Mouse (Mus musculus) adrenal gland, postnatal 4 days (tissue): ENCODE results near the gene Vmn1r78. TPM values are rescaled to one million over a fixed set of nuclear protein-coding genes. Genes with fewer than 3 reads are reported as not detected.
"Not testable (repeated sequence)": the region's sequence is repeated elsewhere in the genome, so short reads cannot be mapped to it uniquely, and the experiment has no call there.

Experiments used
- DNase-seq, 2 experiments: peaks; one replicate each; pipeline ENCODE4 v3.0.0; 2021 to 2022; ENCODE audit warnings: low spot score in 2 of 2, mixed read lengths in 2 of 2
- long read RNA-seq, 2 experiments: library from polyadenylated mRNA; stranded (forward); transcript quantifications; one replicate each; pipeline ENCODE4 v2.0.0; 2021
- total RNA-seq, 2 experiments: library from RNA; stranded (reverse); gene quantifications; 2 replicates each; pipeline ENCODE4 v1.2.3; 2021

The Vmn1r78 gene
- not detected for total RNA-seq
- long read RNA-seq, experiment 1, result 0 reads
- long read RNA-seq, experiment 2, result 0 reads

DNA sequence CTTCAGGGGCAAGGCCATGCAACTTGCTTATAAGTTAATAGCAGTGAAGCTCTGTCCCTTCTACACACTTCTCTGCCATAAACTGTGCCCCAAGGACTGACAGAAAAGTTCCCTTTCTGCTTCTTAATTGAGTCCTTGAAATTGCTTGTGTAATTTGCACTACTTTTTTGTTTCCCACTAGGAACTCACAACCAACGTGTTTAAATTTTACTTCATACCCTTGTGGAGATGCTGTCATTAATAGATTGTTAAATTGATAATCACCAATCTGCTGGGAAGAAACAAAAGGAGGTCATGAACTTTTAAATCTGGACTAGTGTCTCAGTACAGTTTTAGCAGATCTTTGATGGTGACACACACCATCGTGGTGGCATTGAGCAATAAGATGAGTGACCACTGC lies at the start of gene Vmn1r78:
Gene Vmn1r78, plus strand, starts transcription at position 301 of the 400 bp plus-strand sequence.
- no peak for DNase-seq

DNA sequence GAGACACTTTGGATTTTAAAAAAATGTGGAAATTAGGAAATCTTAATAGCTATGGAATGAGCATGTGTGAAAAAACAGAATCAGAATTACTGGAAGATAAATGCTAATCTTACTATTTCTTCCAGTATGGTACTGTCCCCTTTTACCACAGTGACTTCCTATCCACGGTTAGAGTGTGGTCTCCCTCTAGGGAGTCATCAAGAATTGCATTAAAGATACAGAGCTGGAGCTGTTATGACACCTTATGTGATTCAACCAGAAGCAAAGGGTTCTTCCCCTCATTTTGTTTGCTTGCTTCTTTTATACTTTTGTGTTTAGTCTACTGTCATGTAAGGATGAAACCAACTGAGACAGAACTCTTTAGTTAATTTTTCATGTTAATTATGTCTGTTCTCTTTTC lies 6.4 kb downstream of the Vmn1r78 start:
- DNase-seq, result not testable (repeated sequence)

DNA sequence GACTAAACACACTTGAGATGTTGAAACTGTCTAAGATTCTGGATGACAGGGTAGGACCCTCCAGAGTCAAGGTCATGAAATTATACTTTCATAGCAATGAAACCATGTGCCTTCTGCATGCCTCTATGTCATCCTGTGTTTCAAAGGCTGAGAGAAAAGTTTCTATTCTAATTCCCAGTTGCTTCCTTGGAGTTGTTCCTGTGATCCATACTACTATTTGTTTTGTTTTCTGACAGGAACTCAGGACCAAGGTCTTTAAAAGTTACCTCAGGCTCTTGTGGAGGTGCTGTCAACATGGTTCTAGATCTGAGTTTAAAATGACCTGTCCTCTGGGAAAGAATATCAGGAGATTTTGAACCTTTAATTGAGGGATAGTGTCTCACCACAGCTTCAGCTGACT lies 20.9 kb downstream of the Vmn1r78 start, which contains the start of gene Vmn1r79:
Gene Vmn1r79, plus strand, starts transcription at position 301 of the 400 bp plus-strand sequence.
- not testable (repeated sequence) for DNase-seq

DNA sequence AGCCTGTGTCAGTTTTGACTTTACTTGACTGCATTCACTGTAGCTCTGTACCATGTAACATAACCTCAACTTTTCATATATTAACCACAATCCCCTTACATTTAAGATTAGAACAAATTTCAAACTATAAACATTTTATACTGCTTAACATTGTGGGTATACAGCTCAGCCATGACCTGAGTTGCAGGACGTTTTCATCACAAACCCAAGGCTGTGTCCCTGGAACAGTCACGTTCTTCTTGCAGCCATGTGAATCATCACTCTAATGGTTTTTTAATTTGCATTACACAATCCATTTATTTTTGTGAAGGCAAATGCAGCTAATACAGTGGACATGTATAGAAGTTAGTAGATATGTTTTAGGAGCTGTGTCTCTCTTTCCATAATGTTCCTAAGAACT lies 22.9 kb downstream of the Vmn1r78 start:
- not testable (repeated sequence) for DNase-seq

DNA sequence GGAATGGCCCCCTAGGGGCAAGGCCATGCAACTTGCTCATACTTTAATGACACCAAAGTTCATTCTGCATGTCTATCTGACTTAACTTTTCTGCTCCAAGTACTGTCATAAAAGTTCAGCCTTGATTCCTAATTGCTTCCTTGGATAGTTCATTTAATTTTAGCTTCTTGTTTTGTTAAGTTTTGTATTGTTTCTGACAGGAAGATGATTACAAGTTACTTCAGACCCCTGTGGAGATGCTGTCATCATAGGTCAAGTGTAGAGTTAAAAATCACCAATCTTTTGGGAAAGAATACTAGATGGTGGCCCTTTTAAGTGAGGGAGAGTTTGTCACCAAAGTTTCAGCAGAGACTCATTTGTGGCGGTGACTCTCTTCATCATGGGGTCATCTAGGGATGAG lies 38.9 kb downstream of the Vmn1r78 start, which contains the start of gene Vmn1r80:
Gene Vmn1r80, plus strand, starts transcription at position 301 of the 400 bp plus-strand sequence.
- no peak for DNase-seq

DNA sequence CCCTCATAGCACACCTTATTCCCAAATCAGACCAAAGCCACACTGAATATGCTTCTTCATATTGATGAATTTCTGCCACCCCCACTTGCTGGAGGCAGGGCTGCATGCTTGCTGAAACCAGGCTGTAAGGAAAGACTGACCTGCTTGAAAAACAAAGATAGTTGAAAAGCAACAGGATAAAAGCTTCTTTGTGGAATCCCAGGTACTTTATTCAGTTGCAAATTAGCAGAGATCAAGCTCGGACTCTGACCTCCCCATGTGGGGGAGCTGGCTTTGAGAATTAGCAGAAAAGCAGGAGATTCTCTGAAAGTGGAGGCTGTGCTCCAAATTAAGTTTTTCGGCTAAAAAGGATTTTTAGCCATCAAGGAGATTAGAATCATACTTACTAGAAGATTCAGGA lies 54.1 kb downstream of the Vmn1r78 start:
- DNase-seq, result no peak

Other genes starting within 250 kb of the Vmn1r78 start
- gene Vmn1r76, start 212.0 kb upstream of the Vmn1r78 start, total RNA-seq, result not detected
- gene Vmn1r77, start 113.5 kb upstream of the Vmn1r78 start, total RNA-seq, result not detected
- gene Vmn1r79, start 21.0 kb downstream of the Vmn1r78 start, total RNA-seq, result 1 to 10 TPM in 1 of 2 experiments, under 1 TPM in 1; 0.78 to 1.0 TPM
- gene Vmn1r80, start 39.0 kb downstream of the Vmn1r78 start, total RNA-seq, result not detected
- not detected for gene Vmn1r81, start 118.0 kb downstream of the Vmn1r78 start, total RNA-seq
- gene Vmn1r82, start 150.2 kb downstream of the Vmn1r78 start, total RNA-seq, result not detected
- gene Vmn1r83, start 179.2 kb downstream of the Vmn1r78 start, total RNA-seq, result not detected
- not detected for gene Vmn1r84, start 219.0 kb downstream of the Vmn1r78 start, total RNA-seq